In genomic region chr14:102396036-102396734, GRCm38 (mm10) we compare ENCODE assay signal across 26 mouse cellular contexts.
DNase-seq lines count a peak whose midpoint lies in the region; ATAC-seq and TF ChIP-seq lines count a peak whose summit lies in the region.
"Had no signal": no experiment of that assay in that cellular context is flagged by ENCODE, and none has a peak within 500 bp of the region (broad histone marks: within the 10 kb centered on the region; RNA-seq: fewer than 3 reads in every experiment).

No protein-coding gene starts in this region.

- no peak for DNase-seq in forebrain, postnatal 0 days
- no peak for DNase-seq in layer of hippocampus, adult 2 months (ENCODE audit: low spot score in 2 of 2)
- DNase-seq in layer of hippocampus, adult 8-10 months (ENCODE audit: low spot score in 2 of 2): no peak
- DNase-seq in midbrain, postnatal 0 days (ENCODE audit: low spot score): no peak
- DNase-seq in embryo, embryonic 9.5 days (ENCODE audit: extremely low spot score): no peak
- DNase-seq: adrenal gland, postnatal 10 days; cerebellum, adult 11 months; cerebellum, adult 9-10 months; gastrocnemius, postnatal 36 days; heart, postnatal 14 days; kidney, adult 9 months; kidney, postnatal 14 days; left cerebral cortex, postnatal 4 days; liver, embryonic 13.5 days; right cerebral cortex, postnatal 4 days; thymus, postnatal 4 days had no signal

- no peaks in the 10 kb centered on the region for H3K36me3 ChIP-seq in forebrain, postnatal 0 days (ENCODE audit: insufficient read depth)
- H3K36me3 ChIP-seq in forebrain, embryonic 16.5 days (ENCODE audit: control insufficient read depth, insufficient read depth): no peaks in the 10 kb centered on the region
- no peaks in the 10 kb centered on the region for H3K36me3 ChIP-seq in midbrain, postnatal 0 days (ENCODE audit: insufficient read depth, low read length)
- no peaks in the 10 kb centered on the region for H3K36me3 ChIP-seq in midbrain, embryonic 15.5 days (replicated peaks)
- H3K36me3 ChIP-seq: G1E; heart, embryonic 13.5 days; hindbrain, embryonic 10.5 days; liver, embryonic 13.5 days; neural tube, embryonic 13.5 days had no signal

- 80% methylated on average over 7 of the region's 7 CpGs for WGBS in forebrain, postnatal 0 days
- 86% methylated on average over 7 of the region's 7 CpGs for WGBS in forebrain, embryonic 16.5 days
- 80% methylated on average over 7 of the region's 7 CpGs for WGBS in midbrain, postnatal 0 days
- 84% methylated on average over 7 of the region's 7 CpGs for WGBS in midbrain, embryonic 15.5 days

- H3K27ac ChIP-seq in forebrain, postnatal 0 days (ENCODE audit: low read depth, low read length): no peak overlapping the region
- no peak overlapping the region for H3K27ac ChIP-seq in forebrain, embryonic 16.5 days (ENCODE audit: low read length)
- no peak overlapping the region for H3K27ac ChIP-seq in layer of hippocampus, adult 2 months
- no peak overlapping the region for H3K27ac ChIP-seq in midbrain, postnatal 0 days (ENCODE audit: low read depth, low read length)
- H3K27ac ChIP-seq in midbrain, embryonic 15.5 days: no peak overlapping the region
- H3K27ac ChIP-seq: forebrain, embryonic 13.5 days; heart, embryonic 13.5 days; hindbrain, embryonic 10.5 days; liver, embryonic 13.5 days; neural tube, embryonic 13.5 days had no signal

- peak; percentile 48 for TF ChIP-seq CTCF in forebrain, postnatal 0 days (IDR thresholded peaks at IDR 0.05; ENCODE audit: low read depth)
- TF ChIP-seq CTCF in layer of hippocampus, adult 2 months (conservative IDR thresholded peaks at IDR 0.05): peak; percentile 57
- peak; percentile 33 for TF ChIP-seq CTCF in midbrain, postnatal 0 days (IDR thresholded peaks at IDR 0.05)

- H3K4me3 ChIP-seq in forebrain, postnatal 0 days (ENCODE audit: low read depth, low read length): no peak overlapping the region
- no peak overlapping the region for H3K4me3 ChIP-seq in forebrain, embryonic 16.5 days (replicated peaks; ENCODE audit: low read length)
- no peak overlapping the region for H3K4me3 ChIP-seq in layer of hippocampus, adult 2 months
- no peak overlapping the region for H3K4me3 ChIP-seq in midbrain, postnatal 0 days (ENCODE audit: low read depth, low read length)
- H3K4me3 ChIP-seq in midbrain, embryonic 15.5 days: no peak overlapping the region
- H3K4me3 ChIP-seq: forebrain, embryonic 13.5 days; heart, embryonic 13.5 days; hindbrain, embryonic 10.5 days; liver, embryonic 13.5 days; neural tube, embryonic 13.5 days had no signal

- ATAC-seq in forebrain, postnatal 0 days: peak; percentile 62
- ATAC-seq in forebrain, embryonic 16.5 days: no peak
- ATAC-seq in midbrain, postnatal 0 days (ENCODE audit: low FRiP score): no peak
- no peak for ATAC-seq in midbrain, embryonic 15.5 days (replicated peaks)
- ATAC-seq: forebrain, embryonic 13.5 days; hindbrain, embryonic 16.5 days; intestine, embryonic 16.5 days had no signal

- no peaks in the 10 kb centered on the region for H3K9me3 ChIP-seq in forebrain, postnatal 0 days (ENCODE audit: low read length)
- H3K9me3 ChIP-seq in forebrain, embryonic 16.5 days (ENCODE audit: control insufficient read depth, low read length): no peaks in the 10 kb centered on the region
- H3K9me3 ChIP-seq in midbrain, postnatal 0 days (ENCODE audit: low read length): no peaks in the 10 kb centered on the region
- no peaks in the 10 kb centered on the region for H3K9me3 ChIP-seq in midbrain, embryonic 15.5 days
- H3K9me3 ChIP-seq: forebrain, embryonic 13.5 days; heart, embryonic 13.5 days; hindbrain, embryonic 10.5 days; liver, embryonic 13.5 days; neural tube, embryonic 13.5 days had no signal

- no peaks in the 10 kb centered on the region for H3K4me1 ChIP-seq in forebrain, postnatal 0 days (ENCODE audit: insufficient read depth)
- H3K4me1 ChIP-seq in forebrain, embryonic 16.5 days (replicated peaks; ENCODE audit: control insufficient read depth, insufficient read depth, low read length): no peaks in the 10 kb centered on the region
- no peaks in the 10 kb centered on the region for H3K4me1 ChIP-seq in midbrain, postnatal 0 days (ENCODE audit: insufficient read depth, low read length)
- H3K4me1 ChIP-seq in midbrain, embryonic 15.5 days: no peaks in the 10 kb centered on the region
- H3K4me1 ChIP-seq: forebrain, embryonic 13.5 days; heart, embryonic 13.5 days; hindbrain, embryonic 10.5 days; liver, embryonic 13.5 days; neural tube, embryonic 13.5 days had no signal

- no peak overlapping the region for H3K4me2 ChIP-seq in forebrain, postnatal 0 days (ENCODE audit: low read depth)
- no peak overlapping the region for H3K4me2 ChIP-seq in forebrain, embryonic 16.5 days (ENCODE audit: low read length)
- H3K4me2 ChIP-seq in midbrain, postnatal 0 days (ENCODE audit: low read depth, low read length, poor library complexity, severe bottlenecking): no peak overlapping the region
- H3K4me2 ChIP-seq in midbrain, embryonic 15.5 days: no peak overlapping the region
- H3K4me2 ChIP-seq: forebrain, embryonic 13.5 days; heart, embryonic 13.5 days; liver, embryonic 13.5 days; midbrain, embryonic 11.5 days; neural tube, embryonic 13.5 days had no signal

- H3K9ac ChIP-seq in forebrain, postnatal 0 days: no peak overlapping the region
- H3K9ac ChIP-seq in forebrain, embryonic 16.5 days (replicated peaks; ENCODE audit: low read depth, low read length): no peak overlapping the region
- no peak overlapping the region for H3K9ac ChIP-seq in midbrain, postnatal 0 days (replicated peaks; ENCODE audit: low read length, poor library complexity, severe bottlenecking)
- no peak overlapping the region for H3K9ac ChIP-seq in midbrain, embryonic 15.5 days
- H3K9ac ChIP-seq: forebrain, embryonic 13.5 days; heart, embryonic 13.5 days; liver, embryonic 13.5 days; neural tube, embryonic 13.5 days had no signal

- no peaks in the 10 kb centered on the region for H3K27me3 ChIP-seq in forebrain, postnatal 0 days (ENCODE audit: insufficient read depth, low read length)
- no peaks in the 10 kb centered on the region for H3K27me3 ChIP-seq in forebrain, embryonic 16.5 days (replicated peaks; ENCODE audit: control insufficient read depth, insufficient read depth, low read length)
- no peaks in the 10 kb centered on the region for H3K27me3 ChIP-seq in midbrain, postnatal 0 days (ENCODE audit: insufficient read depth, low read length)
- H3K27me3 ChIP-seq in midbrain, embryonic 15.5 days (replicated peaks): no peaks in the 10 kb centered on the region
- H3K27me3 ChIP-seq: forebrain, embryonic 13.5 days; heart, embryonic 13.5 days; liver, embryonic 13.5 days; neural tube, embryonic 13.5 days had no signal
